Mouse (Mus musculus): ENCODE measurements around the gene Ppm1n. TPM values are rescaled to one million over a fixed set of nuclear protein-coding genes. Genes with fewer than 3 reads are reported as not detected.
A peak's percentile ranks its signal among the peaks of the same experiment; 100 is the strongest.

Ppm1n gene
- total RNA-seq, 2 experiments from 2014 or later = 0.34 to 0.49 TPM

- DNase-seq (ENCODE audit: extremely low spot score in 1 of 2, low spot score in 2 of 2) = peak; percentile 95 to 98
- intact Hi-C loops (cut with DNase I) = no loop called here
Observed at GRCm38 (mm10) chr7:19308454-19309277, 28.8 kb upstream of the Ppm1n start.

- intact Hi-C loops (cut with DNase I) = no loop called here
- peak; percentile 70 to 89 for DNase-seq (ENCODE audit: extremely low spot score in 1 of 2, low spot score in 2 of 2)
Observed at GRCm38 (mm10) chr7:19307739-19308453, 28.0 kb upstream of the Ppm1n start.

- DNase-seq (ENCODE audit: extremely low spot score in 1 of 2, low spot score in 2 of 2) = no peak
Observed at GRCm38 (mm10) chr7:19306819-19307738, 27.2 kb upstream of the Ppm1n start.

GRCm38 (mm10) chr7:19305796-19306765 is 26.2 kb upstream of the Ppm1n start:
- no peak for DNase-seq (ENCODE audit: extremely low spot score in 1 of 2, low spot score in 2 of 2)
- intact Hi-C loops (cut with DNase I) = loop anchor here (2.0 kb wide), 1 partner anchor 21 kb away; no protein-coding TSS in a partner anchor

More at GRCm38 (mm10) chr7:19306819-19307738, 27.2 kb upstream of the Ppm1n start:
- intact Hi-C loops (cut with DNase I) = no loop called here

GRCm38 (mm10) chr7:19305413-19305735 is 25.5 kb upstream of the Ppm1n start:
- intact Hi-C loops (cut with DNase I) = loop anchor here (2.0 kb wide), 1 partner anchor 21 kb away; no protein-coding TSS in a partner anchor
- DNase-seq (ENCODE audit: extremely low spot score in 1 of 2, low spot score in 2 of 2) = no peak

GRCm38 (mm10) chr7:19304501-19305412 is 24.9 kb upstream of the Ppm1n start:
- DNase-seq (ENCODE audit: extremely low spot score in 1 of 2, low spot score in 2 of 2) = no peak
- intact Hi-C loops (cut with DNase I) = loop anchor here (2.0 kb wide), 1 partner anchor 20 kb away; no protein-coding TSS in a partner anchor

GRCm38 (mm10) chr7:19303770-19304169 is 23.9 kb upstream of the Ppm1n start:
- DNase-seq (ENCODE audit: extremely low spot score in 1 of 2, low spot score in 2 of 2) = peak in 1 of 2 experiments; percentile 82
- intact Hi-C loops (cut with DNase I) = loop anchor here (2.0 kb wide), 1 partner anchor 19 kb away; no protein-coding TSS in a partner anchor

GRCm38 (mm10) chr7:19303046-19303305 is 23.1 kb upstream of the Ppm1n start:
- intact Hi-C loops (cut with DNase I) = no loop called here
- no peak for DNase-seq (ENCODE audit: extremely low spot score in 1 of 2, low spot score in 2 of 2)

- intact Hi-C loops (cut with DNase I) = no loop called here
Observed at GRCm38 (mm10) chr7:19302264-19303045, 22.6 kb upstream of the Ppm1n start.

GRCm38 (mm10) chr7:19301461-19302263 is 21.8 kb upstream of the Ppm1n start:
- intact Hi-C loops (cut with DNase I) = loop anchor here (1.0 kb wide), 1 partner anchor 42 kb away; no protein-coding TSS in a partner anchor
- DNase-seq (ENCODE audit: extremely low spot score in 1 of 2, low spot score in 2 of 2) = no peak

More at GRCm38 (mm10) chr7:19302264-19303045, 22.6 kb upstream of the Ppm1n start:
- no peak for DNase-seq (ENCODE audit: extremely low spot score in 1 of 2, low spot score in 2 of 2)

GRCm38 (mm10) chr7:19300501-19301421 is 20.9 kb upstream of the Ppm1n start:
- peak; percentile 73 to 83 for DNase-seq (ENCODE audit: extremely low spot score in 1 of 2, low spot score in 2 of 2)
- intact Hi-C loops (cut with DNase I) = loop anchor here (1.0 kb wide), 1 partner anchor 43 kb away; no protein-coding TSS in a partner anchor

- peak in 1 of 2 experiments; percentile 66 for DNase-seq (ENCODE audit: extremely low spot score in 1 of 2, low spot score in 2 of 2)
- intact Hi-C loops (cut with DNase I) = no loop called here
Observed at GRCm38 (mm10) chr7:19299194-19299593, 19.3 kb upstream of the Ppm1n start.

- no peak for DNase-seq (ENCODE audit: extremely low spot score in 1 of 2, low spot score in 2 of 2)
- intact Hi-C loops (cut with DNase I) = no loop called here
Observed at GRCm38 (mm10) chr7:19297794-19298193, 17.9 kb upstream of the Ppm1n start.

GRCm38 (mm10) chr7:19297034-19297433 is 17.2 kb upstream of the Ppm1n start:
- intact Hi-C loops (cut with DNase I) = no loop called here
- DNase-seq (ENCODE audit: extremely low spot score in 1 of 2, low spot score in 2 of 2) = no peak
